Mouse (Mus musculus): ENCODE measurements at regions not wholly inside any gene's neighbourhood (a gene's known extent, or its start where the extent isn't known, plus 50 kb on each side); places are given as distances from the start of the nearest gene placed in this dataset.
A peak's percentile ranks its signal among the peaks of the same experiment; 100 is the strongest.

- WGBS = 51% methylated on average over 7 of the region's 7 CpGs
- no peak overlapping the region for H3K9ac ChIP-seq
- no peaks in the 10 kb centered on the region for H3K4me1 ChIP-seq (replicated peaks)
- H3K4me2 ChIP-seq (replicated peaks) = no peak overlapping the region
- ATAC-seq = 0 out of 2 replicates have a peak, but pooled peaks have one; percentile 39
- no peaks in the 10 kb centered on the region for H3K36me3 ChIP-seq
- no peak overlapping the region for H3K27ac ChIP-seq
- no peak overlapping the region for H3K4me3 ChIP-seq (replicated peaks)
- H3K27me3 ChIP-seq (replicated peaks) = no peaks in the 10 kb centered on the region
- no peaks in the 10 kb centered on the region for H3K9me3 ChIP-seq
These were observed 53.4 kb upstream of the Rbpj start for GRCm38 (mm10) chr5:53412391-53413075.

DNA sequence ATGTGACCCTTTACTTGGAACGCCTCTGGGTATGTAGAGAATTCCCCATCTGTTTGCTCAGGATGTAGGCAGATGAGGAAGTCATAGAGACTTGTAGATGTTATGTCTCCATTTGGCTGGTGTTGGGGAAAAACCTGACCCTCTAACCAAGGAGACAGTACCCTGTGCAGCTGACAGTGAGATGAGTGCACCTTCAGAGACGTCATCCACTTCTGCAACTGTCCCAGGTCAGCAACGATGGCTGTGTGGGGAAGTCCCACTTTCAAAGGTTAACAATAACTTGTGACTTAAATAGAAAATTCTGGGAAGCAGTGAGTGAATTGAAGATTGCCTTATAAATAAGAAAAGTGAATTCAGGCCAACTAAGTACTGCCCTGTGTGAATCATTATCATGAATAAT lies 52.3 kb upstream of the Rbpj start:
- ATAC-seq = no peak
- H3K4me3 ChIP-seq (replicated peaks) = no peak overlapping the region
- H3K4me1 ChIP-seq (replicated peaks) = no peaks in the 10 kb centered on the region
- no peak overlapping the region for H3K4me2 ChIP-seq (replicated peaks)
- H3K36me3 ChIP-seq = no peaks in the 10 kb centered on the region
- H3K9ac ChIP-seq = no peak overlapping the region
- no peak overlapping the region for H3K27ac ChIP-seq
- no peaks in the 10 kb centered on the region for H3K27me3 ChIP-seq (replicated peaks)
- H3K9me3 ChIP-seq = no peaks in the 10 kb centered on the region
- 68% methylated on average over 3 of the region's 3 CpGs for WGBS

- H3K4me2 ChIP-seq (replicated peaks) = no peak overlapping the region
- no peaks in the 10 kb centered on the region for H3K4me1 ChIP-seq (replicated peaks)
- WGBS = 88% methylated on average over 2 of the region's 2 CpGs
- no peak overlapping the region for H3K9ac ChIP-seq
- H3K9me3 ChIP-seq = no peaks in the 10 kb centered on the region
- no peak overlapping the region for H3K27ac ChIP-seq
- ATAC-seq = no peak
- no peaks in the 10 kb centered on the region for H3K27me3 ChIP-seq (replicated peaks)
- H3K36me3 ChIP-seq = no peaks in the 10 kb centered on the region
- no peak overlapping the region for H3K4me3 ChIP-seq (replicated peaks)
These were observed 50.5 kb upstream of the Rbpj start for GRCm38 (mm10) chr5:53415472-53415871.
